Mouse (Mus musculus) lung, adult 2 months (tissue): ENCODE results near the gene Cphx1. TPM values are rescaled to one million over a fixed set of nuclear protein-coding genes. Genes with fewer than 3 reads are reported as not detected.
"Not testable (repeated sequence)": the region's sequence is repeated elsewhere in the genome, so short reads cannot be mapped to it uniquely, and the experiment has no call there.

ENCODE experiments used
- DNase-seq: peaks from one replicate; pipeline ENCODE4 v3.0.0; 2022
- H3K4me1 ChIP-seq: fragments of 200-500 bp; 2 replicates; pipeline ENCODE4 v1.6.1; 2011; ENCODE audit warnings: low read length; ENCODE audit not compliant: control insufficient read depth, insufficient read depth
- H3K4me3 ChIP-seq: fragments of 200-500 bp; replicated peaks from 2 replicates; pipeline ENCODE3; 2011; ENCODE audit warnings: low read depth, mild to moderate bottlenecking, control low read depth, low read length; ENCODE audit errors: extremely low read depth
- WGBS: fragments of 180-500 bp; shearing (Covaris S2); methylation state at CpG from one replicate; pipeline ENCODE4 v1.1.7; 2018; 5-methylcytosine and 5-hydroxymethylcytosine counted together
- polyA plus RNA-seq: library from polyadenylated mRNA; depleted of rRNA; stranded (reverse); fragments of >200 nt; gene quantifications from 2 replicates; pipeline ENCODE4 v1.2.3, GENCODE M21; 2012; rRNA removed

Cphx1 gene
- polyA plus RNA-seq, 1 experiment, result not detected

DNA sequence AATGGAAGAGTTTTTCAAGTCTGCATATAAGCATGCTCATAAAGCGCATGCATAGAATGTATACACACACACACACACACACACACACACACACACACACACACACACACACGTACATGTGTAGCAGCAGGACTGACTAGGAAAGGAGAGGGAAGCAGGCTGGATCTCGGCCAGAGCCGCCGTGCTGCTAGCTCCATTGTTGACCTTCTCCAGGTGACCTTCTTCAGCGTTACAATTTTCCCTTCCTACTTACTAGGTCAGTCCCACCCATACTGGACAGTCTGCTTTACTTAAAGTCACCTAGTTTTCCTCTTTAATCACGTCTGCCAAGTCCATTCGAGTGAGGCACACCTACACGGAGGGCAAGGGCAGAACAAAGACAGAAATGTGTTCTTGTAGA, 43.8 kb downstream of the Cphx1 start:
- not testable (repeated sequence) for H3K4me3 ChIP-seq, DNase-seq, H3K4me1 ChIP-seq
- 52% methylated on average over 8 of the region's 9 CpGs for WGBS

Other genes starting within 250 kb of the Cphx1 start
- gene Ppif, start 244.2 kb upstream of the Cphx1 start, polyA plus RNA-seq, result 28.9 and 32.4 TPM in 2 replicates
- gene Zcchc24, start 169.3 kb upstream of the Cphx1 start, polyA plus RNA-seq, result 41.7 and 44.9 TPM in 2 replicates
- 144 and 155 TPM in 2 replicates for gene Anxa11, start 96.1 kb upstream of the Cphx1 start, polyA plus RNA-seq
- 7.8 and 11.0 TPM in 2 replicates for gene Plac9a, start 35.2 kb upstream of the Cphx1 start, polyA plus RNA-seq
- 3.0 and 5.7 TPM in 2 replicates for gene Tmem254a, start 10.6 kb upstream of the Cphx1 start, polyA plus RNA-seq
- 0.13 and 0.27 TPM in 2 replicates for gene Duxbl1, start 40.3 kb downstream of the Cphx1 start, polyA plus RNA-seq
- 317 and 490 TPM in 2 replicates for gene Gm9780, start 104.4 kb downstream of the Cphx1 start, polyA plus RNA-seq
- 18.1 and 23.3 TPM in 2 replicates for gene Tmem254c, start 129.1 kb downstream of the Cphx1 start, polyA plus RNA-seq
- gene Cphx2, start 143.2 kb downstream of the Cphx1 start, polyA plus RNA-seq, result not detected in 2 replicates
- not detected in 2 replicates for gene Cphx3, start 144.0 kb downstream of the Cphx1 start, polyA plus RNA-seq
- gene Duxbl2, start 180.0 kb downstream of the Cphx1 start, polyA plus RNA-seq, result 0.06 and 0.76 TPM in 2 replicates
- 83.1 and 189 TPM in 2 replicates for gene Plac9b, start 244.2 kb downstream of the Cphx1 start, polyA plus RNA-seq